Mouse (Mus musculus) urinary bladder, postnatal 14 days (tissue): ENCODE measurements at regions not wholly inside any gene's neighbourhood (a gene's known extent, or its start where the extent isn't known, plus 50 kb on each side); places are given as distances from the start of the nearest gene placed in this dataset.

Experiments used
- DNase-seq: peaks from one replicate; pipeline ENCODE4 v3.0.0; 2021; ENCODE audit warnings: low spot score

DNA sequence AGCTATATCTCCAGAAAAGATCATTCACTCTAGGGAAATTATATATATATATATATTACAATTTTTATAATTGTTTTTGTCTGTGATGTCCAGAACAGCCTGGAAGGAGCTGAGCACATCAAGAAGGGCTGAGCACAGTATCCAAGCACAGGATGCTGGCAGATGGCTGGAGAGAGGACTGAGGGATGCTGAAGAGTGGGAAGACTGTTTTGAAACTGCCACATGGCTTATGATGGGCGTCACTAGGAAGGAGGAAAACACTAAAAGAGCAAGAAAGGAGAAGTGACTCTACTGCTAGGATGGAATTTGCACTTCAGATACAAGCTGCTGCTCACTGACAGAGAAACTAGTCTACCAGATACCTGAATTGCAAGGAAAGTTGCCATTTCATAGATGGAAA lies 50.4 kb upstream of the Atg10 start:
- no peak for DNase-seq

DNA sequence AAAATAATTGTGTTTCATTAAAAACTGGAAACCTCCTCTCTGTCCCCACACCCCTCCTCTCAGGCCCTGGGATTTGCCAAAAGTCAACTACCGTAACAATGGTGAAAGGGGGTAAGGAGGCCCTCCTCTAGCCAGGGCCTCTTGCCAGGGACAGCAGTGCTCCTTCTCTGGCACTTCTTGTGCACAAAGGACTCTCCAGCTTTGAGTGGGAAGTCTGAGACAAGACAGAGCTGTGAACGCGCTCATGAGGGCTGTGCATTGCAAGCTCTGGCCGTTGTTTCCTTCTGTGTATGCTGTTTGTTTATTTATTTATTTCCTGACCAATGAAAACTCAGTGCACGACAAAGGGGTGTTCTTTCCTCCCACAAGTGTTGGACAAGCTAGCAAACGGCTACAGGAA lies 50.8 kb upstream of the Atg10 start:
- no peak for DNase-seq

DNA sequence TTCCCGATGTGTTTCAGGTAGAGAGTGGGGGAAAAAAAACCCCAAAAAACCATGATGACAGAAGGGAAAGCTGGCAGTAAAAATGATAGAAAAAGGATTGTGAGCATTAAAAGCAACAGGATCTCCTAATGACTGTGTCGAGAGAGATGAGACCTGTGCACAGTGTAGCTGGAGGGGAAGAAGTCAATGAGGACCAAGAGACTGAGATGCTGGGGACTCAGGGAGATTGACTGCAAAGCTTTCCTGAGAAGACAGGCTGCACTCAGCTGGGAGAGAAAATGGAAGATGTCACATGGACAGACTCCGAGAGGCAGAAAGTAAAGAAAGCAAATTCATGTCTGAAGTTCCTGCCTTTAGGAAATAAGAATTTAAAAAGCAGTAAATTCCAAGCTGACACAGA lies 55.7 kb upstream of the Atg10 start:
- no peak for DNase-seq

DNA sequence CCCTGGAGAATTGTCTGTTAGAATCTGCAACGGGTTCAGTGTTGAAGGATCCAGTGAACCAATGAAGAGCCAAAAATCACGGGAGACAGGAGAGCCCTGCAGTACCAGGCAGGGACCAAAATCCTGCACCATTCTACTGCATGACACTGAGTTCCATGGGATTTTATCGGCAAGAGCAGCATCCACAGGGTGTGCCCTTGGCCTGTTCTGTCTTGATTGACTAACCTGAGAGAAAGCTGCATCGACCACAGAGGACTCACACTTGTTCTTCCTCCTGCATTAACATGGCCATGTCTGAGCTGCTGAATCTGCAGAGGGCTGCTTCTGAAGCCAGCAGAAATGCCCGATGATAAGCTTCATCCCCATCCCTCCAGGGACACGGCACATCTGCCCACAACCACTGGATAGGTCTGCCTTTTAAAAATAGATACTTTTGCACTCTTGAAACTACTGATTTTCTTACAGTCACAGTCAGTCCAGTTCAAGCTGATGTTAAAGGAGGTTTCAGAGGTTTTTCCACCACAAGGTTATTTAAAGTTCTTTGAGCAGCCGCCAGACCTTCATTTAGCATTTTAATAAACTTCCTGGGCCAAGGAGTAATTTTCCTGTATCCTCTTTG lies 71.9 kb upstream of the Atg10 start:
- no peak for DNase-seq

DNA sequence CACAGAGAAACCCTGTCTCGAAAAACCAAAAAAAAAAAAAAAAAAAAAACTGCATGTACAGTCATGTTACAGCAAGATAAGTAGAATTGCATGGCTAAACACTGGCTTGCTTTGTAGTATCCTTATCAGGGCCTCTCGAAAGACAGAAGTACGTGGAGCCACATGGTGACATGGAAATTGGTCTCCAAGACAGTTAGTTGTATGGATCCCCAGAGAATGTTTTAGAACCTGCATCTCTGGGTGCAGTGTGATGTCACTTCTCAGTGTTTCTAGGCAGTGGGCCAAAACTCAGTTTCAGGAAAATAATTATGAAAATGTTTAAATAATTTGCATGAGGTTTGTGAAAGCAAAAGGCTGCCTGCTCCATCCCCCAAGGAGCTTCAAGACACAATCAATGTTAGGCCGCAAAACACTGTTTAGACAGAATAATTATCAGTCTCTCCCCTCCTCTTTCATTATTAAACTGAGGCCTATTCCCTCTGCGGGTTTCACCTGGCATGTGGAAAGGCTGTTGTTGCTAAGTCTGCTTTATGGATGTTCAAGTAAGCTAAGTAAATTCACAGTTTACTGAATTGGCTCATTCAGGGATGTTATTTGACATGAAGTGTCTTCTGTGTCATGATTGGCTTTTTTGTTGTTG lies 72.9 kb upstream of the Atg10 start:
- DNase-seq, result no peak

DNA sequence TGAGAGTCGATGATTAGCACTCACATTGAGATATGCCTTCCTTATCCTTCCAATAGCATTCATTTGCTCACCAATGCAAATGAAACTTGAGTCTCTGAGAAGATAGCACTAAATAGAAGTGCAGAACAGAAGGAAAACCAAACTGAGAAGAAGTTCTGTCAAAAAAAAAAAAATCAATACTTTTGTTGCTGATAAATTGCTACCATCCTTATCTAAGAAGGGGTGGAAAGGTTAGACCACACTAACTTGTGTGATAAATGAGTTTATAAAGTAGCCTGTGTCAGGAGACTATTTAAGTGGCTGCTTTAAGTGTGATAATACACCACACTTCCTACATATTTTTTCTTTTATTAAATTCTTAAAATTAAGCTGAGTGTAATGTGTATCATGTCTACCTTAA lies 78.1 kb upstream of the Atg10 start:
- DNase-seq, result no peak

DNA sequence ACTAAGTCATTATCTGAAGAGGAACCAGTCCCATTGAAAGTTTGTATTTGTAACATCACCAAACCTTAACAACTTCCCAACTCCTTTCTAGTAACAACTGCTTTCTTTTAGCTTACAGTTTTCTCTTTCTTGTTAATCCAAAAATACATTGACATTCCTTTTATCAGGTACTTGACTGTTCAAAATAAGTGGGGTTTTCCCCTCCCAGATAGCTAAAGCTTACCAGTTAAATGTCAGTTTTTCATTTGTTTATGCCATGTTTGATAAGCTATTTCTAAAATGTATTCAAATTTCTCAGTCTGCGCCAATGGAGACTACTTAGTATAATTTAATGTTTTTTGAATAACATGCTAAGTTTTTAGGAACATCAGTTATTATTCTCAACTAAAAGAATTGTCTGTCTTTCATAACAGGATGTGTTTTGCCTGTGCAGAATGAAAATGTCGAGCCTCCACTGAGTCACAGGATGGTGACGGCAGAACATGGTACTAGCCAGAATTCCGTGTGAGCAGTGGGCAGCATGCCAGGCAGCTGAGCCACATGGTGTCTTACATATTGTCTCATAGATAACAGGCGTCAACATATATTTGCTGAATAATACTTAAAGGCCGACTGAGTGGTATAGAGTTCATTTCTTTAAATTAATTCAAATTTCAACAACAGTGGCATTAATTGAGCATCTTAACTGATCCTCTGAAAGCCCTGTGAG lies 82.1 kb upstream of the Atg10 start:
- no peak for DNase-seq

DNA sequence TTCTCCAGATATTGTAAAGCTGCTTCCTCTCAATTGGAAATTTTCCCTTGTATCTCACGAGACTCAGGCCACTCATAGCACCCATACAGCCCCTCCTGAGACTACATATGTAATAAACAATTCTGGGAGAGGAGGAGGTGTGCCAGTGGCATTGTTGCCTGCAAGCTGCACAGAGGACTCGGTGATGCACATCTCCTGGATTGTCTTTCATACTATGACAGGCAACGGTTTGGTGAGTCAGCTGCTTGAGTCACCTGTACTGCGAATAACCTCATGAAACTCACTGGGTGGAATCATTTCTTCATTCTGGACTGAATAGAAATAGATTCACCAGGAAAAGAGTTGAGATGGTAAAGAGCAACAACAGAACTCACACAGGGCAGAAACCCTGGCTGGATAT lies 82.8 kb upstream of the Atg10 start:
- DNase-seq, result no peak

DNA sequence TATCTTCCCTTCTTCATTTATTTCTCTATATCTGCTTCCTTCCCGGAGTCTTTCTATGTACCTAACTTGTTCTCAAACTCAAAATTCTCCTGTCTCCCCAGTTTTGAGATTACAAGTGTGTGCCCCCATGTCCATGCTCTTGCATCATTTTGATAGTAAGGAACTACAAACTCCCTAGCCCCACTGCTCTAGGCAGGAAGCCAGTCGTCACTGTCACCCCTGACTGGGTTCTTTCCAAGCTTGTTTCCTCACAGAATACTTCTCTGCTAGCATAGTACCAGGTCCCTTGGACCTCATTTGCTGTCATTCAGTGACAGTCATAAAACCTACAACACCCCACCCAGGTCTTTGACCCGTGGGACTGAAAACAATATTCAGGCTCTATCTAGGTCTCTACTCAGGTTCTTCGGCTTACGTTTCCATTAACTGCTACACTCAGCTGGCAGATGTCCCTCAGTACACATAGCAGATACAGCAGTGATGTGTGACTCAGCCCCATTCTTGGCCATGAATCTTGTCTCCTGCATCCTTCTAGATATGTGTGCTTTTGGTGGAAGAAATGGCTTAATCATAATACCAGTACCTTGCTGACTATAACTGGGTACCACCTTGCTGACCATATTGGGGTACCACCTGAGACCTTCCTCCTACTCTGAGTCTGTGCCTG lies 89.3 kb upstream of the Atg10 start:
- no peak for DNase-seq

DNA sequence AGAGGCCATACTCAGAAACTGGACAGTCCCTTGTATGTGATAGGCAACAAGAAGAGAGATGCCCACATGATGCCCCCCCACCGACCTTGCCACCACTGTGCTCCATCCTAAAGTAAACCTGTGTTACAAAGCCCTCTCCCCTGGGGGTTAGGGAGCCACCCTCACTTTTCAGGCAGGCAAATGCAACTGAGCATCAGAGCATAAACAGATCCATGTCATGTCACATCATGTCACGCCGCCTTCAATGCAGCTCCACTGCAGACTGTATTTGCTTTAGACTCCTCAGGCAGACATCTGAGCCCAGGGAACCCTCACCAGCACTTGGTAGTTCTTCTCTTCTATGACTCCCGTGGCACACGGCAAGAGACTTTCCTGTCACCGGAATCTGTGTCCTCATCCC lies 98.6 kb upstream of the Atg10 start:
- DNase-seq, result no peak

DNA sequence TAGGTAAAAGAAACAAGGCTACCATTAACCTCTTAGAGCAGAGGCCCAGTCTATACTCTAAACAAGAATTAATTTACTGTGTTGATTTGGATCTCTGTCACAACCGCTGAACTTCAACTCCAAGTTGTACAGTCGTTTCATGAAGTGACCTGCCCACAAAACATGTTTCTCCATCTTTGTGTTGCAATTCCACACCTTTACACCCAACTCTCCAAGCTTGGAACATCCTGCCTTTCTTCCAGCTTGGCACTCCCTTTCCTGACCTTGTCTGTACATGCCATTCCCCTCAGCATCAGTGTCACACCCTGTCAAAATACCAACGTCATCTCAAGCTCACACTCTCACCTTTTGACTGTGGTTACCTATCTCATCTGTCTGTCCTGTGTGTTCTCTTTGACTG lies 103.1 kb upstream of the Atg10 start:
- DNase-seq, result no peak

DNA sequence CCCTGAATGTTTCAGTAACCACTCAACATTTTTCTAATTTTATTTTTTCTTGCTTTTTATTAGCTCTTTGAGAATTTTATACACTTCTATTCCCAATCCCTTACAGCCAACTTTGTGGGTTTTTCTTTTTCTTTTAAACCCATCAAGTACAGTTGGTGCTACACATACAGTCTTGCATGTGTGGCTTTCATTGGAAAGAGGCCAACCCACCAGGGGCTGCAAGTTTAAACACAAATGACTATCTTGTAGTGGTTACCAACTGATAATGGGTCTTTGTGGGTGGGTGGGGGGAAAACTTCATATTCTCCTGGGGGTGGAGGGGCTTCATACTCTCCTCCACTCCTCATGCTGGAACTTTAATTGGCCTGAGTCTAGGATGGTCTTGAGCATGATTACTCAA lies 110.5 kb upstream of the Atg10 start:
- no peak for DNase-seq

DNA sequence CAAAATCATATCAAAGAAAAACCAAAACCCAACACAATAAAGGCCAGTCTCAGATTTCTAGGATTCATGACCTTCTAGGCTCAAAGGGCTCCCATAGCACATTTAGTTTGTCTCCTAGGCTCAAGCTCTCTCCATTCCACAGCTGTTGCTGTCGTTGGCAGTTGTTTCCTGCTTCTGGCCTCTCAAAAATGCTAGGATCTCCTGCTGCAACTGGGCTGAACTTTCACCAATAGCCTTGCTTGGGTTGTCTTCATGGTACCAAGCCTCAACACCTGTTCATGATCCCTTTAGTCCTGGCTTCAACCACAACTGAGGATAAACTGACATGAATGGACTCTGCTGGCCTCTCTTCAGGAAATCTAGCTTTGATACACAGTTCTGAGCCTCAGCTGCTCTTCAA lies 115.9 kb upstream of the Ssbp2 start:
- no peak for DNase-seq

DNA sequence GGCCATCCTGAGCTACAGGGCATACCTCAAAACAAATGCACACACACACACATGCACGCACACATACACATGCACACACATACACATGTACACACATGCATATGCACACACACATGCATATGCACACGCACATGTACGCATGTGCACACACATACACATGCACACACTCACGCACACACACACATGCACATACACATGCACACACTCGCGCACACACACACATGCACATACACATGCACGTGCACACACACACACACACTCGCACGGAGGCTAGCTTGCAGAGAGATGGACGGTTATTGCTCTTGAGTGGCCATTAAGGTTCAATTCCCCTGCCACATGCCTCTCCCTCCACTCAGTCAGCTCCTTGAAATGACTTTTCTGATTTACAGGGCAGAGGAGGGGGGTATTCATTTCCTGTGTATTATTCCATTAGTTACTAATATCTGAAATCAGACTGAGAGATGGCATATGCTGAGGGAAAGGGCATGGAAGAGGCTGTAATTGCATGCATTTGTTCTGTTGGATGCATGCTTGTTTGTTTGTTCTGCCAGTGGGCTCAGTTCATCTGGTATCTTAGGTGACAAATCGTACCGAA lies 111.5 kb upstream of the Ssbp2 start:
- DNase-seq, result no peak

DNA sequence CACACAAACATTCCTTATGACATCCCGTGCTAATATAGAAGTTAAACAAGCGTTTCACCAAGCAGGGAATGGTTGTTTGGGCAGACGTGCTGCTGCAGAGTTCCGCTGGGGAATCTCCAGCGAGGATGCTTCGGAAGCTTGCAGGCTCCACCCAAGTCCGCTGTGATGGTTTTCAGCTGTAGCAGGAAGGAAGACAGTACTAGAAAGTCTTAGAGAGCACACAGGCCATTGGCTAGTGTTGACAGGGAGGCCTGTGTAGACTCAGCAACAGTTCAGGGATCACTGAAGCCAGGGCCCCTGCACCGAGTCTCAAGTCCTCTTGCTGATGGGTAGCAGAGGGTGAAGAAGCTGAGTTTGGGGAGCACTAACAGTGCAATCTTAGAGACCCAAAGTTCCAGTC lies 107.8 kb upstream of the Ssbp2 start:
- peak; percentile 56 for DNase-seq

DNA sequence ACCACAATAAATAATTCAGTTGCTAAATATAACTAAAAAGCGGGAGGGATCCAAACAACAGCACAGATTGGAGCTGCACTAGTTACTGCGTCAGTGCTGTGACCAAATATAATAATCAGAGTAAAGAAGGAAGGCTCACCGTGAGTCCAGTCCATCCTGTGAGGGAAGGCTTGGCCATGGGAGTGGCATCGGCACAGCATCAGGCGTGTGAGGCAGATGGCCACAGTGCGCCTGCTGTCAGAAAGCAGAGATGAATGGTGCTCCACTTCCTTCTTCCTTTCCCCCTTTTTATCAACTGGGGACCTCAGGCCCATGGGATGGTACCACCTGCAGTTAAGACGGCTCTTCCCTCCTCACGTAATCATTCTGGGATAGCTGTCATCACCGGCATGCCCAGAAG lies 103.6 kb upstream of the Ssbp2 start:
- DNase-seq, result no peak

DNA sequence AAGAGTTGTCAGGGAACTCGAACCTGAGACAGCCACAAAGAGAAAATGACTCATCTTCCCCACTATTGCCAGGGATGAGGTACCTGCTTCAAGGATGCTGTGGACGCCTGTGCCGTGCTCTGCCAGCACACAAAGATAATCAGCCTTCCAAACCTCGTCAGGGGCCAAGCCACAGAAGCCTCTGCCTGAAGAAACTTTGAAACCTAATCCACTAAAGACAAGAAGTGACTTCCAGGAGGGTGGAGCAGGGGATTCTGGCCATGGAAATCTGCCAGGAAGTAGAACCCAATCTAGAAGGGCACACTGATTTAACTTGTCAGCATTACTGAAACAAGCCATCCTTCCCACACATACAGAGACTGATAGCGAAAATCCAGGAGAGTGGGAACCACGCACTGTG lies 100.0 kb upstream of the Ssbp2 start:
- no peak for DNase-seq

DNA sequence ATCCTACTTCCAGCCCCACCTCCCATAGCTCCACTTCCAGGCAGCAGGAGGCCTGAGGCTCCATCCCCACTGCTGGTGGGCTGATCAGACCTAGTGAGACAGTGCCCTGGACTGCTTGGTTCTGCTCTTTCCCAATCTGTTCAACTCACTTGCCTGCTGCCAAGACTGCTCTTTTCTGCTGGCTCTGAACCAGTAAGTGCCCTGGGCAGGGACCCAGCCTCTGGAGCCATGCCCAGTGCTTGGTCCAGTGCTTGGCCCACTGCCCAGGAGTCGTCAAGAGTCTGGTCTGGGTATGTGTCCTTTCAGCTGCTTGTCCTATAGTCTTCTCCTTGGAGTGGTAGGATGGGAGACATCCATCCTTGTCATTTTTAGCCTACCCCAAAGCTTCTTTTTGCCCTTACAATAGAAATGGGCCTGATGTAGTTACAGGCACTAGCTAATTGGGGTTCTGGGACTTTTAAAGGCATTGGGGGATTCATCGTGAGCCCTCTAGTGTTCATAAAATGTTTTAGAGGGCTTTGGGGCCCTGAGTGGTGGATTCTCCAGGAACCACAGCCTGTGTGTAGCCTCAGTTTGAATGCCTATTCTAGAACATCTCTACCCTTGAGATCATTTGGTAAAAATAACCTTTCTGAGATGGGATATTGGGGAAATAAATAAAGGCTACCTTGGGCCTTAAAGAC lies 94.7 kb upstream of the Ssbp2 start:
- DNase-seq, result peak; percentile 83

DNA sequence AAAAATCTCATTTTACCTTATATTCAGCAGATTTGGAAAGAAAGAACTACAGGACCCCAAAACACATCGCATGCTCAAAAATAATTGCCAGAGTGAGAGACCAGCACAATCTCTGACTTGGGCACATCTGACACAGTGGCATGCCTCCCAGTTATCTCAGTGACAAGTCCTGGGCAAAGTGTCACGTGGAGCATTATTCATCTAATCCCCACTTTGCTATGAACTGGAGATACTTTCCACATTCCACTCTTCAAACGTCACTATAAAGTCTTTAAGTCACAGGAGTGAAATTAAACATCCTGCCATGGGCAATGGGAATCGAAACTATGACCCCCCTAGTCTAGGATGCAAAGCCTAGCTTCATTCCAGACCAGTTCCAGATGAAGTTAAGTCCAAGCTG lies 93.5 kb upstream of the Ssbp2 start:
- no peak for DNase-seq

DNA sequence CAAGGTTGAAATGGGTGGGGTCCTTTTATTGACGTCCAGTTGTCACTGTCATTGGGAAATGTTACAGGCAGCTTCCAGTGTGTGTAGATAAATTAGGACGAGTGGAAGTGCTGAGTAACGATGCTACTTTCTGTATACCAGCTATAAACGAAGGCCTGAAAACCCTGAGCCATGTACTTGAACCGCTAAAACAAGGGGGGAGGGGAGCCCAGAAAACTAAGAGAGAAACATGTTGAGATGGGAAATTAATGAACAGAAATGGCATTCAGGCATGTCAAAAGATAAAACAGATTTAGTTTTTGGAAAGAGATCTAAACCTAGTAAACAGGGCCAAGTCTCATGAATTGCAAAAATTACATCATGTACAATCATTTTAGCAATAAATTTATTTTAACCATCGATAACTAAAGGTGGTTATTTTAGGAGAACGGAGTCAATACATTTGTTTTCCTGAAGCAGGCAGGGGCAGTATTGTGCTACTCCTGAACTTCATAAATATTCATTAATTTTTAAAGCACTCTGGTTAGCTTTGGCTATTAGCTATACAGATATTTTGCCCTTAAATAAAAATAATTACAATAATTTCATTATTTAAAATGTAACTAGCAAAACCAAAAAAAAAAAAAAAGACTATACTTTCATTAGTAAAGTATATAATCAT lies 92.1 kb upstream of the Ssbp2 start:
- no peak for DNase-seq

DNA sequence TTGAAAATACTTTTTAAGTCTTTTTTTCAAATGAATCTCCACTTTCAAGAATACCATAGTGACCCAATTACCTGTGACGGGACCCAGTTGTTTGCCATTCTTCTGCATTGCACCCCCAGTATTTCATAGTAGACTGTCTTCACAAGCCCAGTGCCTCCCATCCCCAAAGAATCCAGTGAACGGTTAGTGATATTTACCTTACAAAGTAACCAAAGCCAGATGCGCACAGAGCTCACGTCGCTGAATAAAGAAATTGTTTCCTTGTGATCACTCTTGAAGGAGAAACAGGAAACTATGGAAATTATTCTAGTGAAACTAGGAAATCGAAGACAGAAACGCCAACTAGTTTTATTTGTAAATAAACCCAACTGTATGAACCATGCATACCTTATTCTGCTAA lies 91.4 kb upstream of the Ssbp2 start:
- no peak for DNase-seq

DNA sequence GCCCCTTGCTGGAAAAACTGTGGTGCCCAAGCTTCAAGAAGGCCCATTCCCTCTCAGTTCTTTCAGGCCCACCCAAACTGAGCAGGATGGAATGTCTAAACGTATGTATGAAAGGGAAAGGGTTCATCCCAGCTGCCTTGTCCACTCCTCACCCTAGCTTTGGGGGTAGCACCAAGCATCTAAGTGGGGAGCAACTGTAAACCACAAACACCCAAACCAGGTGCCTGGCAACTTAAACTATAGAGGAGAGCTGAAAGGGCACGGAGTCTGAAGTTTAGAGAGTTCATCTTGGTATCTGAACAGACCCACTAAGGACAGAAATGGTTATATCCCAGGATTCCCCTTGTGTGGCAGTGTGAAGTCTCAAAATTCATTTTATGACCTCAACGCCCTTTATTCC lies 90.1 kb upstream of the Ssbp2 start:
- DNase-seq, result no peak
